Mouse (Mus musculus): Measurements from ENCODE around the gene Gm26558. TPM values are rescaled to one million over a fixed set of nuclear protein-coding genes. Genes with fewer than 3 reads are reported as not detected.
A peak's percentile ranks its signal among the peaks of the same experiment; 100 is the strongest.

Gm26558 gene
- polyA plus RNA-seq, 1 experiment from 2014 or later = 3.5 TPM

DNA sequence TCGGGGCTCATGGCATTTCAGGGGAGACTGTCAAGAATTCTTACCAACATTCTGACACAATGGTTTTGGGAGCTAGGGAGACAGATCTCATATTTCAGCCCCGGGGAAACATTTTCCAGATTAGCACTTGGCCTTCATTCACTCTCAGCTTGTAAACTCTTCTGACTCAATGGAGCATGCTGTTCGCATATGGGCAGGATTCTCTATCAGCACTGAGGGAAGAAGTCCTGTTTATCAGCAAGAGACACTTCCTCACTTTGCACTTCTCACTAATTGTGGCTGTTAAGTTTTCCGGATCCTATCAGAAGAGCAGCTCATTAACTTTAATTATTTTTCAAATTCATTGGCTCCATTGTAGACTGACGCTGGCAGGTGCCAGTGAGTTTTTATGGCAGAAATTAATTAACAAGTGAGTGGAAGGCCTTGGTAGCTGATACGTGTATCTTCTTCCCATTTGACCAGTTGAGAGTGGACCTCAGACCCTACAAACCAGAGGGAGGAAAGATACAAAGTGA lies 16.6 kb downstream of the Gm26558 start:
- H3K9ac ChIP-seq = no peak overlapping the region
- no peaks in the 10 kb centered on the region for H3K9me3 ChIP-seq
- H3K4me1 ChIP-seq (replicated peaks) = peaks cover 13% of the 10 kb centered on the region
- no peaks in the 10 kb centered on the region for H3K27me3 ChIP-seq
- H3K4me2 ChIP-seq = no peak overlapping the region
- H3K27ac ChIP-seq (replicated peaks) = no peak overlapping the region
- WGBS = 79% methylated on average over 6 of the region's 6 CpGs
- H3K36me3 ChIP-seq = no peaks in the 10 kb centered on the region
- ATAC-seq (ENCODE audit: low FRiP score, low read depth) = no peak
- no peak overlapping the region for H3K4me3 ChIP-seq

DNA sequence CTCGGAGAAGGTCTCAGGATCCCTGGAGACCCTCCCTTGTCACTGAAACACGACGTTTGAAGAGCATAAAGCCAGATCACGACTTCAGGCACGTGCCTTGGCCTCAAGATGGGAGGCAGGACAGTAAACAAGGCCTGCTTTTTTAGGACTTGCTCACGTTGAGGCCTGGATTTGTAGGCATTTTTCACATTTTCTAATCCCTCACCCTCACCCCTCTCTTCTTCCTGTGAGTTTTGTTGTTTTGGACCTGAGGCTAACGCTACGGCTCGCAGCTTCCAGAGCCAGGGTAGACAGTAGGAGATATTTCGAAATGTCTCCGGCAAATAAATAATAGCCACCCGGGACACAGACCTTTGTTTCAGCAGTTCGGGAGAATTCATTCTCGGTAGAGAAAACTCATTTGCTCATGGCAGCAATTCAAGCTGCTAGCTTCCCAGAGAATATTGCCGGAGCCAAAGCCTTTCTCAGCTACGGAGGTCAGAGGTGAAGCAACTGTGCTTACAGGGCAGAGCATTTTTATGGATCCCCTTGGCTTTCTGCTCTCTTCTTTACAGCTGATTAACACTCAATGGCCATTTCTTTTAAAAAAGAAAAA lies 18.8 kb downstream of the Gm26558 start:
- H3K9me3 ChIP-seq = no peaks in the 10 kb centered on the region
- H3K36me3 ChIP-seq = no peaks in the 10 kb centered on the region
- ATAC-seq (ENCODE audit: low FRiP score, low read depth) = no peak
- no peaks in the 10 kb centered on the region for H3K27me3 ChIP-seq
- WGBS = 23% methylated on average over 16 of the region's 16 CpGs
- H3K9ac ChIP-seq = no peak overlapping the region
- peaks cover 13% of the 10 kb centered on the region for H3K4me1 ChIP-seq (replicated peaks)
- no peak overlapping the region for H3K4me3 ChIP-seq
- peak overlapping the region; percentile 18 for H3K27ac ChIP-seq (replicated peaks)
- H3K4me2 ChIP-seq = no peak overlapping the region

DNA sequence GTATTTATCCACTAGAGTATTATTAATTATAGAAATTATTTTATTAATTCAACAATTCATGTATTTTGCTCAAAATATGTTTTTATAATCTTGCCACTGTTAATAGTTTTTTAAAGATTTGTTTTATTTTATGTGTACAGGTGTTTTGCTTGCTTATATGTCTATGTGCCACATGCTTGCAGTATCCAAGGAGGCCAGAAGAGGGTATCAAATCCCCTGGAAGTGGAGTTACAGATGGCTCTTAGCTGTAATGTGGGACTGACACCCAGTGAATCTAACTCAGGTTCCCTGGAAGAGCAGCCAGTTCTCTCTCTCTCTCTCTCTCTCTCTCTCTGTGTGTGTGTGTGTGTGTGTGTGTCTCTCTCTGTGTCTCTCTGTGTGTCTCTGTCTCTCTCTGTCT lies 20.9 kb downstream of the Gm26558 start:
- peaks cover 13% of the 10 kb centered on the region for H3K4me1 ChIP-seq (replicated peaks)
- H3K9ac ChIP-seq = no peak overlapping the region
- H3K4me3 ChIP-seq = no peak overlapping the region
- H3K36me3 ChIP-seq = no peaks in the 10 kb centered on the region
- no peak for ATAC-seq (ENCODE audit: low FRiP score, low read depth)
- no peak overlapping the region for H3K27ac ChIP-seq (replicated peaks)
- H3K27me3 ChIP-seq = no peaks in the 10 kb centered on the region
- H3K9me3 ChIP-seq = no peaks in the 10 kb centered on the region
- no peak overlapping the region for H3K4me2 ChIP-seq

DNA sequence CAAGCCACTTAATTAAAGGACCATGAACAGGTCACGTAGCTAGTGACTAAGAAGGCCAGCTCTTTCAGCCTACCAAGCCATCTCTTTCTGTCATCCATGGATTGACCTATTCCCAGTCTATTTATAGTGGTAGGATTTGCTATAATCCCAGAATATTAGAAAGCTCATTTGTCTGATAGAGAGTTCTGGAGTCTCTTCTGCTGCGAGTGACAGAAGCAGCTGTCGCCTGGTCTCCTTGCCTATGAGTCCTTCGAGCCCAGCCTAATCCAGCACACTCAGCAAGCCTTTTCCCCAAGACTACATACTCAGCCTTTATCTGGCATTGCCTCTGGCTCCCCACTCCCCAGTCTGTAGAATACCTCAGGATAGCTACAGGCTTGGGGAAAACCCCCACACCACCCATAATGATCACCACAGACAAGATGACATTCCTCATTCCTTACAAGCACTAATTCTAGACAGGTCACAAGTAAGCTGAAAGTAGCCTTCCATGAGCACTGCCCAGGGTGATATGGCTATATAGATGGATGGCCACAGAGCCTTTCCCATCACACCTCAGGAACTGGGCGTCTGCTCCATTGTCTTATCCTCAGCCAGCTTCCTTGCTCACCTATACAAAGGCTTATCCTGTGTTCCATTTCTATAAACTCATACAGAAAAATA lies 27.7 kb downstream of the Gm26558 start:
- H3K4me3 ChIP-seq = no peak overlapping the region
- H3K9ac ChIP-seq = no peak overlapping the region
- H3K27ac ChIP-seq (replicated peaks) = no peak overlapping the region
- WGBS = 89% methylated on average over 5 of the region's 5 CpGs
- H3K4me1 ChIP-seq (replicated peaks) = peaks cover 11% of the 10 kb centered on the region
- no peak overlapping the region for H3K4me2 ChIP-seq
- no peaks in the 10 kb centered on the region for H3K27me3 ChIP-seq
- H3K36me3 ChIP-seq = no peaks in the 10 kb centered on the region
- H3K9me3 ChIP-seq = no peaks in the 10 kb centered on the region
- ATAC-seq (ENCODE audit: low FRiP score, low read depth) = no peak

DNA sequence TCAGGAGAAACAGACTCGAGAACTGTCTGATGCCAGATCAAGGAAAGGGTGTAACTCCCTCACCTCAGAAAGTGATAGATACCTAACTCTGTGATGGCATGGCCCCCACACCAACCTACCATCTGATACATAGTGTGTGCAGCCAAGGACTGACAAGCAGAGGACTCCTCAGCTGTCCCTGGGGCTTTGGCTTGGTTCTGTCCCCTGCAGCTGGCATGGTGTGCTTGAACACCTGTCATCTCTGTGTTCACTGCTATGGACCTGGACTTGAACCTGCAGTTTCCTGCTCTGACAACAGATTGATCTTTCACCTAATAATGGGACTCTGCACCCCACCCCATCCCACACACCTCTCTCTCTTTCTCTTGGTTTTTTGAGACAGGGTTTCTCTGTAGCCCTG lies 29.5 kb downstream of the Gm26558 start:
- Histone ChIP-seq H3K27ac (replicated peaks) (no peak overlapping the region), H3K27me3 (no peaks in the 10 kb centered on the region), H3K4me3 (no peak overlapping the region), H3K9me3 (no peaks in the 10 kb centered on the region), H3K4me1 (replicated peaks) (peaks cover 15% of the 10 kb centered on the region), H3K36me3 (no peaks in the 10 kb centered on the region), H3K9ac (no peak overlapping the region), H3K4me2 (no peak overlapping the region)
- ATAC-seq (ENCODE audit: low FRiP score, low read depth) = no peak
- 81% methylated on average over 1 of the region's 1 CpGs for WGBS

DNA sequence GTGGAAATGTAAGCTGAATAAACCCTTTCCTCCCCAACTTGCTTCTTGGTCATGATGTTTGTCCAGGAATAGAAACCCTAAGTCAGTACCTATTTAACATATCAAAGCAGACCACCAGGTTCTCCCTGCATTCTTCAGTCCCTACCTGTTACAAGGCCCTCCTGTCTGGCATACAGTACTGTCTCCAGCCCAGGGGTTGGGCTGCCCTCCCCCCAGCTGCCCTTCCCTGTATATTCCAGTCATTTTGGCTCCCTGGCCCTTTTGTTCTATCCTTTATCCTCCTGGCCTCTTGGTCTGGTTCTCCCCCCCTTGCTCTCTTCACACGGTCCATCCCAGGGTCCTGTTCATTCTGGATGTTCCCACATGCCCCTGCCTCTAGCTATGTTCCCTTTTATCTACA lies 30.6 kb downstream of the Gm26558 start:
- H3K27me3 ChIP-seq = no peaks in the 10 kb centered on the region
- H3K9ac ChIP-seq = no peak overlapping the region
- H3K36me3 ChIP-seq = no peaks in the 10 kb centered on the region
- H3K4me2 ChIP-seq = no peak overlapping the region
- H3K9me3 ChIP-seq = no peaks in the 10 kb centered on the region
- H3K4me1 ChIP-seq (replicated peaks) = peaks cover 15% of the 10 kb centered on the region
- H3K27ac ChIP-seq (replicated peaks) = no peak overlapping the region
- WGBS = 96% methylated on average over 1 of the region's 1 CpGs
- no peak overlapping the region for H3K4me3 ChIP-seq
- no peak for ATAC-seq (ENCODE audit: low FRiP score, low read depth)

DNA sequence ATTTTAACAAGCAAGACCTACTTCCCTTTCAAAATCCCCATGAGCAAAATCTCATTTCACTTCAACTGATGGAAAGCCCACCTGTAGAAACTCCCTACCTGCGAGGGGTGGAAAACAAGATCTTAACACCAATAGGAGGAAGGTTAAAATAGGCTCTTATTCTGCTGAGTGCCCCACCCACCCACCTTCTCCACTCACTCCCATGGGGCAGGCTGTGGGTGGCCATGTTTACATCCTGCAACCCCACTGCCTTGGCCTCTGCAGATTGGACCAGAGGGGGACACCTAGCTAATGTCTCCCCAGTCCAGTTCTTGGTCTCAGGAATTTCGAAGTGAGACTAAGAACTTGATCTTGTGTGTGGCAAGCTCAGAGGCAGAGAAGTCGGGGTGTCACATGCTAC lies 32.0 kb downstream of the Gm26558 start:
- Histone ChIP-seq H3K9ac (no peak overlapping the region), H3K4me1 (replicated peaks) (peaks cover 15% of the 10 kb centered on the region), H3K36me3 (no peaks in the 10 kb centered on the region), H3K9me3 (no peaks in the 10 kb centered on the region), H3K4me2 (peak overlapping the region; percentile 53), H3K27ac (replicated peaks) (peak overlapping the region; percentile 69; the same call in 1 of the 2 replicates), H3K4me3 (peak overlapping the region; percentile 30), H3K27me3 (no peaks in the 10 kb centered on the region)
- no peak for ATAC-seq (ENCODE audit: low FRiP score, low read depth)
- WGBS = 71% methylated on average over 3 of the region's 3 CpGs

DNA sequence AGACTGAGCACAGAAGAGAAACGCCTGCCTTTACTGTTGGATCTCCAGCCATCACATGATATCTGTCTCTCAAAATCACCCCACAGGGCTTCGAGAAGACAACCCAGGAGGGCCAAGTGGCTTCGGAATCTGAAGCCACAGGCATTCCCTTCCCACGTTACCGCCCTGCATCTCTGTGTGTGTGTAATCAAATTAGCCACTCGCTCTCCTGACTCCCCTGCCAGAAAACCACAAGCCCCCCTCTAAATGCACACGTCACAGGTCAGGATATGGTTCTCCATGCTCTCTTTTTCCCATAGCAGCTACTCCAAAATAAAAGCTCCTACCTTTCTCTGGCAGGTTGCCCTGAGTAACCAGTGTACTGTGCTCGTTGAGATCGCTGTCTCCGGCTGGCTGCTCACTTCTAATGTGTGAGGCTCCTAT lies 32.6 kb downstream of the Gm26558 start:
- H3K4me3 ChIP-seq = peak overlapping the region; percentile 30
- H3K9me3 ChIP-seq = no peaks in the 10 kb centered on the region
- no peaks in the 10 kb centered on the region for H3K27me3 ChIP-seq
- H3K4me1 ChIP-seq (replicated peaks) = peaks cover 15% of the 10 kb centered on the region
- peak overlapping the region; percentile 6; the same call in 1 of the 2 replicates for H3K9ac ChIP-seq
- ATAC-seq (ENCODE audit: low FRiP score, low read depth) = peak; percentile 93
- no peaks in the 10 kb centered on the region for H3K36me3 ChIP-seq
- H3K4me2 ChIP-seq = peak overlapping the region; percentile 53
- H3K27ac ChIP-seq (replicated peaks) = peak overlapping the region; percentile 69
- 9% methylated on average over 10 of the region's 10 CpGs for WGBS

DNA sequence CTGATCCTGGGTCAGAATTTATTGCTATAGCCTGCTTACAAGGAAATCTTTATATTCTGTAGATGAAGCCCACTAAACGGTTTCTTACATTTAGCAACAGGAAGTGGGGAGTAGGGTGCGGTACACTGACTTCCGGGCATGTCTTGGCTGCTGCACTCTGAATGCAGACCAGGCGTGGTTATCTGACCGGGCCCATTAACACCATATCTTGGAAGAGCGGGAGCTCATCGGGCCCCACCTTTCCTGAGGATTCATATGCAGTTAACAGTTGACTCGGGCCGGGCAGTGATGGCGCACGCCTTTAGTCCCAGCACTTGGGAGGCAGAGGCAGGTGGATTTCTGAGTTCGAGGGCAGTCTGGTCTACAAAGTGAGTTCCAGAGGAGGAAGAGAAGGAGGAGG lies 33.5 kb downstream of the Gm26558 start:
- ATAC-seq (ENCODE audit: low FRiP score, low read depth) = no peak

DNA sequence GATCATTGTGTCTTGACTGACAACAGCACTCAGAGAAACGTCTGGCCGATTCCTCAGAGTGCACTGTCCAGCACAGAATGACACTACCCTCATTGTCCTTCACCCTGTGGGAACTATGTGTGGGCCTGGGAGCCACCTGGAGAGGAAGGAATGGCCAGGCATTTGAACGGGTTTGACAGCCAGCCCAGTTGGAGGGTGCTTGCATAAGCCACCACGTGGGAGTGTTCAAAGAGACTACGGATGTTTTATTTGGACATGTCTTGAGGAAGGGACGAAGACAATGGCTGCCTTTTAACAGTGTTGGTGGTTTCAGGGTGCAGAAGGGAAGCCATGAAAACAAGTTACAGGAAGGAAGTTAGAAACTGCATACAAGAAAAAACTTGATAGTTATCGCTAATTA lies 36.1 kb downstream of the Gm26558 start:
- H3K4me3 ChIP-seq = no peak overlapping the region
- ATAC-seq (ENCODE audit: low FRiP score, low read depth) = no peak
- H3K4me2 ChIP-seq = no peak overlapping the region
- peaks cover 15% of the 10 kb centered on the region for H3K4me1 ChIP-seq (replicated peaks)
- 61% methylated on average over 7 of the region's 7 CpGs for WGBS
- H3K27ac ChIP-seq (replicated peaks) = no peak overlapping the region
- H3K36me3 ChIP-seq = no peaks in the 10 kb centered on the region
- H3K9me3 ChIP-seq = no peaks in the 10 kb centered on the region
- no peaks in the 10 kb centered on the region for H3K27me3 ChIP-seq
- no peak overlapping the region for H3K9ac ChIP-seq

More for the DNA sequence above, 33.5 kb downstream of the Gm26558 start:
- H3K27me3 ChIP-seq = no peaks in the 10 kb centered on the region
- peaks cover 15% of the 10 kb centered on the region for H3K4me1 ChIP-seq (replicated peaks)
- WGBS = 92% methylated on average over 12 of the region's 12 CpGs
- no peak overlapping the region for H3K27ac ChIP-seq (replicated peaks)
- H3K4me2 ChIP-seq = no peak overlapping the region
- no peak overlapping the region for H3K4me3 ChIP-seq
- H3K36me3 ChIP-seq = no peaks in the 10 kb centered on the region
- no peak overlapping the region for H3K9ac ChIP-seq
- no peaks in the 10 kb centered on the region for H3K9me3 ChIP-seq

DNA sequence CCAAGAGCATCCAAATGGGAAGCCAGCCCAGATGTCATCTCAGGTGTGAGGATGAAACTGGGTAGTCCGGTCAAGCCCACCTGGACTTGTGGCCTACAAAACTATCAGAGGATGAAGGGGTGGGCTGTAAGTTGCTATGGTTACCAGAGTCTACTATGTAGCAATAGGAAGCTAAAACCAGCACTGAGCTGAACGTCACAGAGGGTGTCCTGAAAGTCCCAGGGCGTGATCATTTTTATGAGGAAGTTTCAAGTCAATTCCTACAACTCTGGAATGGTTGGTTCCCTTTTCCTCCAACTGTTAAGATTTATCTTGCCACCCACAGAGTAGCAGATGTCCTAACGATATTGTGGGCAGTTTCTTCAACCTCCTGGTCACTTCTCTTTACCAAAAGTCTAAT lies 39.7 kb downstream of the Gm26558 start:
- H3K36me3 ChIP-seq = no peaks in the 10 kb centered on the region
- WGBS = 71% methylated on average over 4 of the region's 4 CpGs
- H3K27me3 ChIP-seq = no peaks in the 10 kb centered on the region
- no peak for ATAC-seq (ENCODE audit: low FRiP score, low read depth)
- H3K9me3 ChIP-seq = no peaks in the 10 kb centered on the region
- H3K4me2 ChIP-seq = no peak overlapping the region
- H3K4me3 ChIP-seq = no peak overlapping the region
- H3K27ac ChIP-seq (replicated peaks) = no peak overlapping the region
- H3K4me1 ChIP-seq (replicated peaks) = no peaks in the 10 kb centered on the region
- H3K9ac ChIP-seq = no peak overlapping the region

DNA sequence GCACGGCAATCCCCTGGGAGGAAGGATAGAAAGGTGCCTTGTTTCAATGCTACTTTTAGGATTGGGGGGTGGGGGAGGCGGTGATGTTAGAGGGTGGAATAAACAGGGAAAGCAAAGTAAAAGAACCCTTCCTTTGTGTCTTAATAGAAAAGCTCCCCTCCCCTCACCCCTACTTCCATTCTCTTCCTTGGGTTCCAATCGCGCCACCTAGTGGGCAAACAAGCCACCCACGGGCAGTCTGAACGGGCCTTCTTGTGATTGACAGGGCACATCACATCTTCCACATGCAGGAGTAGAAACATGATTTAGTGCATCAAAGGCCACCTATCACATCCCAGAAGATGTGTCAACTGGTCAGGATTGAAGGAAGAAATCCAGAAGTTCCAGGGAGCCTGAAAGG lies 41.7 kb downstream of the Gm26558 start:
- H3K27ac ChIP-seq (replicated peaks) = no peak overlapping the region
- 15% methylated on average over 6 of the region's 6 CpGs for WGBS
- ATAC-seq (ENCODE audit: low FRiP score, low read depth) = no peak
- no peak overlapping the region for H3K4me3 ChIP-seq
- no peaks in the 10 kb centered on the region for H3K27me3 ChIP-seq
- no peaks in the 10 kb centered on the region for H3K9me3 ChIP-seq
- no peak overlapping the region for H3K4me2 ChIP-seq
- H3K9ac ChIP-seq = no peak overlapping the region
- no peaks in the 10 kb centered on the region for H3K4me1 ChIP-seq (replicated peaks)
- H3K36me3 ChIP-seq = no peaks in the 10 kb centered on the region

Data from hindbrain, embryonic 15.5 days (tissue).